8 mouse cellular contexts compared by ENCODE assay signal in the genomic region with DNA sequence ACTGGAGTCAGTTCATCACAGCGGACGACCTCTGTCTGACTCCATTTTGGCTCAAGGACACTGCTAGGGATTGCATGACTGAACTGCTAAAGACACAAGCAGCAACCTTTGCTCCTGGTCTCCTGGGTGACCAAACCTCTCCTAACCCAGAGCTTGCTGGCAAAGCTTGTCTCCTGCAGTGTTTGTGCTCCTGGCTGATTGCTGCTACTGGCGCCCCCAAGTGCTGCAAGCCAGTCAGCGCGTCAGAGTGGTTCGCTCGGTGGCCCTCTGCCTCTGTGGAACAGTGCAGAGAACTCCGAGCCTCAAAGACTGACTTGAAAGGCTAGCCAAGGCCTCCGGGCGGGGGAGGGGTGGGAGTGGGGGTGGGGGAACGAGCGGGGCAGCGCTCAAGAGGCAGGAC. TPM values are rescaled to one million over a fixed set of nuclear protein-coding genes. Genes with fewer than 3 reads are reported as not detected.
DNase-seq lines count a peak whose midpoint lies in the region; ATAC-seq and TF ChIP-seq lines count a peak whose summit lies in the region.

No protein-coding gene starts in this region.

- peak; percentile 70 for ATAC-seq in forebrain, embryonic 16.5 days
- ATAC-seq in hindbrain, embryonic 12.5 days (ENCODE audit: low FRiP score), result peak; percentile 65
- ATAC-seq in neural tube, embryonic 15.5 days (ENCODE audit: low FRiP score), result peak; percentile 60
- no peak for ATAC-seq in erythroid progenitor cell, adult 5-6 weeks (replicated peaks; ENCODE audit: low FRiP score, poor library complexity, severe bottlenecking)

- no peak overlapping the region for H3K4me2 ChIP-seq in CH12.LX (ENCODE audit: insufficient read depth, low read depth, poor library complexity, severe bottlenecking)
- peak overlapping the region; percentile 81 for H3K4me2 ChIP-seq in forebrain, embryonic 16.5 days (ENCODE audit: low read length)
- H3K4me2 ChIP-seq in hindbrain, embryonic 12.5 days (replicated peaks), result peak overlapping the region; percentile 95
- peak overlapping the region; percentile 99 for H3K4me2 ChIP-seq in neural tube, embryonic 15.5 days

- H3K9ac ChIP-seq in CH12.LX (ENCODE audit: insufficient read depth, low read depth), result no peak overlapping the region
- H3K9ac ChIP-seq in forebrain, embryonic 16.5 days (replicated peaks; ENCODE audit: low read depth, low read length), result no peak overlapping the region
- H3K9ac ChIP-seq in hindbrain, embryonic 12.5 days, result no peak overlapping the region
- 0 out of 2 replicates have a peak overlapping the region, but pooled peaks have one; percentile 30 for H3K9ac ChIP-seq in neural tube, embryonic 15.5 days (replicated peaks)

- no peaks in the 10 kb centered on the region for H3K79me2 ChIP-seq in CH12.LX (replicated peaks; ENCODE audit: control insufficient read depth, extremely low read depth, insufficient read depth, poor library complexity, severe bottlenecking)

- H3K4me3 ChIP-seq in CH12.LX (replicated peaks in 1 of 3; ENCODE audit: low read depth in 2 of 3, low read length in 2 of 3, poor library complexity in 1 of 3), result no peak overlapping the region
- no peak overlapping the region for H3K4me3 ChIP-seq in bone marrow macrophage, adult 2 months (ENCODE audit: insufficient read depth, low read length)
- H3K4me3 ChIP-seq in forebrain, embryonic 16.5 days (replicated peaks; ENCODE audit: low read length), result peak overlapping the region; percentile 46
- peak overlapping the region; percentile 46 for H3K4me3 ChIP-seq in hindbrain, embryonic 12.5 days
- peak overlapping the region; percentile 46 for H3K4me3 ChIP-seq in neural tube, embryonic 15.5 days (replicated peaks)

- peak; percentile 21 for TF ChIP-seq RAD21 in CH12.LX (IDR thresholded peaks at IDR 0.05; ENCODE audit: low read depth, low read length)

- 2% methylated on average over 13 of the region's 13 CpGs for WGBS in forebrain, embryonic 16.5 days
- WGBS in hindbrain, embryonic 12.5 days, result 7% methylated on average over 13 of the region's 13 CpGs
- WGBS in neural tube, embryonic 15.5 days, result 3% methylated on average over 13 of the region's 13 CpGs

- H3K4me1 ChIP-seq in CH12.LX (ENCODE audit: control insufficient read depth in 1 of 2, insufficient read depth in 2 of 2), result no peaks in the 10 kb centered on the region
- peaks cover 11% of the 10 kb centered on the region for H3K4me1 ChIP-seq in bone marrow macrophage, adult 2 months (ENCODE audit: control insufficient read depth, insufficient read depth, low read length)
- H3K4me1 ChIP-seq in forebrain, embryonic 16.5 days (replicated peaks; ENCODE audit: control insufficient read depth, insufficient read depth, low read length), result peaks cover 25% of the 10 kb centered on the region
- peaks cover 34% of the 10 kb centered on the region for H3K4me1 ChIP-seq in hindbrain, embryonic 12.5 days
- H3K4me1 ChIP-seq in neural tube, embryonic 15.5 days, result peaks cover 41% of the 10 kb centered on the region

- peak in 1 of 2 experiments; percentile 56; a peak in 2 of 4 replicates for TF ChIP-seq CTCF in CH12.LX (conservative IDR thresholded peaks at IDR 0.05 in 1 of 2, IDR thresholded peaks at IDR 0.05 in 1 of 2; ENCODE audit: low read depth in 2 of 2, low read length in 2 of 2)
- peak; percentile 72 for TF ChIP-seq CTCF in bone marrow macrophage, adult 2 months (IDR thresholded peaks at IDR 0.05; ENCODE audit: low read depth, low read length)

- H3K27ac ChIP-seq in CH12.LX (ENCODE audit: insufficient read depth, low read depth), result no peak overlapping the region
- H3K27ac ChIP-seq in bone marrow macrophage, adult 2 months (ENCODE audit: insufficient read depth, low read depth, low read length), result no peak overlapping the region
- no peak overlapping the region for H3K27ac ChIP-seq in forebrain, embryonic 16.5 days (ENCODE audit: low read length)
- H3K27ac ChIP-seq in hindbrain, embryonic 12.5 days, result no peak overlapping the region
- H3K27ac ChIP-seq in neural tube, embryonic 15.5 days (replicated peaks), result no peak overlapping the region

- H3K27me3 ChIP-seq in CH12.LX (replicated peaks), result no peaks in the 10 kb centered on the region
- H3K27me3 ChIP-seq in forebrain, embryonic 16.5 days (replicated peaks; ENCODE audit: control insufficient read depth, insufficient read depth, low read length), result peaks cover 10% of the 10 kb centered on the region
- H3K27me3 ChIP-seq in hindbrain, embryonic 12.5 days, result peaks cover 37% of the 10 kb centered on the region
- H3K27me3 ChIP-seq in neural tube, embryonic 15.5 days (replicated peaks), result peaks cover 27% of the 10 kb centered on the region

- H3K9me3 ChIP-seq in CH12.LX (replicated peaks; ENCODE audit: low read length), result no peaks in the 10 kb centered on the region
- no peaks in the 10 kb centered on the region for H3K9me3 ChIP-seq in forebrain, embryonic 16.5 days (ENCODE audit: control insufficient read depth, low read length)
- H3K9me3 ChIP-seq in hindbrain, embryonic 12.5 days (replicated peaks), result no peaks in the 10 kb centered on the region
- no peaks in the 10 kb centered on the region for H3K9me3 ChIP-seq in neural tube, embryonic 15.5 days (replicated peaks)

- TF ChIP-seq POLR2A in CH12.LX (IDR thresholded peaks at IDR 0.05; ENCODE audit: low read depth, low read length), result no peak
- TF ChIP-seq POLR2A in bone marrow macrophage, adult 2 months (IDR thresholded peaks at IDR 0.05; ENCODE audit: borderline replicate concordance, low read depth, low read length), result no peak

- dilution Hi-C loops in CH12.LX (cut with MboI; ENCODE audit: extremely low pct_ligation_motif_present, extremely low pct_unique_long_range_greater_than_20kb, low sequenced_read_pairs), result no loop called here

- in situ Hi-C loops in CH12.LX (cut with MboI; ENCODE audit: low pct_ligation_motif_present, low pct_unique_long_range_greater_than_20kb, low sequenced_read_pairs), result no loop called here

- TF ChIP-seq EP300 in CH12.LX (IDR thresholded peaks at IDR 0.05; ENCODE audit: low read length), result no peak

- peak; percentile 8 for DNase-seq in CH12.LX (ENCODE audit: extremely low read depth)
- DNase-seq in layer of hippocampus, adult 9-11 months, result peak; percentile 65
- peak; percentile 20 to 52 for DNase-seq in lung, adult 18-20 months

- no peaks in the 10 kb centered on the region for H3K36me3 ChIP-seq in CH12.LX (replicated peaks in 1 of 2; ENCODE audit: control insufficient read depth in 1 of 2, insufficient read depth in 1 of 2, low read length in 1 of 2)
- no peaks in the 10 kb centered on the region for H3K36me3 ChIP-seq in forebrain, embryonic 16.5 days (ENCODE audit: control insufficient read depth, insufficient read depth)
- no peaks in the 10 kb centered on the region for H3K36me3 ChIP-seq in hindbrain, embryonic 12.5 days
- no peaks in the 10 kb centered on the region for H3K36me3 ChIP-seq in neural tube, embryonic 15.5 days

TF ChIP-seq in CH12.LX, 34 proteins besides CTCF, POLR2A, EP300 and RAD21:
- TF ChIP-seq USF1 (IDR thresholded peaks at IDR 0.05; ENCODE audit: low read depth, low read length), result no peak
- TF ChIP-seq SMC3 (IDR thresholded peaks at IDR 0.05; ENCODE audit: low read depth, low read length), result peak; percentile 46

RNA-seq across cellular contexts. Expression of gene Dkk2, which starts 1.1 kb away (rescaled TPM):
- not detected in 2 replicates for total RNA-seq in CH12.LX (2012; rRNA removed)
- not detected in 2 replicates for total RNA-seq in CH12.LX (2014; rRNA removed)
- not detected in 2 replicates for polyA plus RNA-seq in CH12.LX (2012; ENCODE audit: insufficient read length, low read depth)
- polyA plus RNA-seq in bone marrow macrophage, adult 2 months (2012; ENCODE audit: insufficient read depth, insufficient read length, missing spikeins), result 0.64 and 0.68 TPM in 2 replicates
- polyA plus RNA-seq in forebrain, embryonic 16.5 days (2015; fragmentation: Nextera tagmentation; extraction: Ambion mirVana), result 1.5 and 1.8 TPM in 2 replicates
- polyA plus RNA-seq in hindbrain, embryonic 12.5 days (2016; fragmentation: Nextera tagmentation; extraction: Ambion mirVana), result 11.3 and 16.6 TPM in 2 replicates
- polyA plus RNA-seq in neural tube, embryonic 15.5 days (2015; fragmentation: Nextera tagmentation; extraction: Ambion mirVana), result 1.9 and 2.9 TPM in 2 replicates
- total RNA-seq in erythroid progenitor cell, adult 5-6 weeks (2015; ENCODE audit: low replicate concordance), result not detected in 2 replicates
- total RNA-seq in erythroid progenitor cell, adult 5-6 weeks (2017; ENCODE audit: low replicate concordance), result not detected in 2 replicates

Comparison
In these comparisons a context has a peak if more than half of its experiments do, and no peak if none do; other contexts are left out.
1. DNase-seq: peak in every context shown above with its lines; median percentile 65 in layer of hippocampus, adult 9-11 months; 36 in lung, adult 18-20 months; 8 in CH12.LX.
2. H3K4me3 ChIP-seq: peak in forebrain, embryonic 16.5 days (single experiment), hindbrain, embryonic 12.5 days (single experiment) and neural tube, embryonic 15.5 days (single experiment); none in CH12.LX (0 of 3) and bone marrow macrophage, adult 2 months (single experiment).